Mouse (Mus musculus) thymus, adult 2 months (tissue): ENCODE results near the gene Pde8a.

ENCODE experiments used
- CTCF ChIP-seq: fragments of 200-500 bp; IDR thresholded peaks from 2 replicates; pipeline ENCODE4 v1.5.1; 2012; ENCODE audit warnings: mild to moderate bottlenecking, control low read depth, low read length, moderate library complexity, borderline replicate concordance; ENCODE audit not compliant: control insufficient read depth, poor library complexity, insufficient read depth; ENCODE audit errors: extremely low read depth
- POLR2A ChIP-seq: fragments of 200-500 bp; IDR thresholded peaks from 2 replicates; pipeline ENCODE4 v1.6.1; 2012; ENCODE audit warnings: mild to moderate bottlenecking, low read length, control low read depth, moderate library complexity; ENCODE audit not compliant: control insufficient read depth, poor library complexity, insufficient read depth; ENCODE audit errors: extremely low read depth

- no peak for TF ChIP-seq CTCF
- no peak for TF ChIP-seq POLR2A
These were observed 143.6 kb downstream of the Pde8a start for GRCm38 (mm10) chr7:81356975-81357374.
